Mouse (Mus musculus) cerebellum, adult 9-10 months (tissue): Measurements from ENCODE around the gene Vps37b.

Experiments used
- DNase-seq: peaks from one replicate; pipeline ENCODE4 v3.0.0; 2022

The Vps37b gene

GRCm38 (mm10) chr5:123997811-123998210, 34.3 kb downstream of the Vps37b start:
- DNase-seq: no peak

GRCm38 (mm10) chr5:123997211-123997751, 34.8 kb downstream of the Vps37b start:
- peak; percentile 69 for DNase-seq

- no peak for DNase-seq
Observed at GRCm38 (mm10) chr5:123996695-123997094, 35.4 kb downstream of the Vps37b start.

GRCm38 (mm10) chr5:123996194-123996593, 35.9 kb downstream of the Vps37b start:
- no peak for DNase-seq

DNA sequence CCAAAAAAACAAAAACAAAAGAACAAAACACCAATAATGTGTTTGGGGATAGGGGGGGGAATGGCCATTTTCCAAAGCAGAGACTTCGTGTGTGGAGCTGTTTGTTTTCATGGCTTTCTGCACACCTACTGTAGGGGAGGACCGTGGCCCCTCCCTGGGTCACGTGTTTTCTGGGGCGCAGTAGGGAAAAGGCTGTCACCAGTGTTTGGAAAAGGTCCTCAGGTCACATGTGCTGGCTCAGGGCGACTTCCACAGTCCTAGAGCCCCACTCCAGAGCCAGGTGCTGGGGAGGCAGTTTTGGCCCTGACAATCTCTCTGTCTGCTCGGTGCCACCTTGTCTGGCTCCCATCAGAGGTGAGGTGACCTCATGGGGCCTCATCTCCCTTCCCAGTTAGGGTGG, 36.7 kb downstream of the Vps37b start:
- DNase-seq: no peak

- DNase-seq: no peak
Observed at GRCm38 (mm10) chr5:123994468-123994867, 37.6 kb downstream of the Vps37b start.

DNA sequence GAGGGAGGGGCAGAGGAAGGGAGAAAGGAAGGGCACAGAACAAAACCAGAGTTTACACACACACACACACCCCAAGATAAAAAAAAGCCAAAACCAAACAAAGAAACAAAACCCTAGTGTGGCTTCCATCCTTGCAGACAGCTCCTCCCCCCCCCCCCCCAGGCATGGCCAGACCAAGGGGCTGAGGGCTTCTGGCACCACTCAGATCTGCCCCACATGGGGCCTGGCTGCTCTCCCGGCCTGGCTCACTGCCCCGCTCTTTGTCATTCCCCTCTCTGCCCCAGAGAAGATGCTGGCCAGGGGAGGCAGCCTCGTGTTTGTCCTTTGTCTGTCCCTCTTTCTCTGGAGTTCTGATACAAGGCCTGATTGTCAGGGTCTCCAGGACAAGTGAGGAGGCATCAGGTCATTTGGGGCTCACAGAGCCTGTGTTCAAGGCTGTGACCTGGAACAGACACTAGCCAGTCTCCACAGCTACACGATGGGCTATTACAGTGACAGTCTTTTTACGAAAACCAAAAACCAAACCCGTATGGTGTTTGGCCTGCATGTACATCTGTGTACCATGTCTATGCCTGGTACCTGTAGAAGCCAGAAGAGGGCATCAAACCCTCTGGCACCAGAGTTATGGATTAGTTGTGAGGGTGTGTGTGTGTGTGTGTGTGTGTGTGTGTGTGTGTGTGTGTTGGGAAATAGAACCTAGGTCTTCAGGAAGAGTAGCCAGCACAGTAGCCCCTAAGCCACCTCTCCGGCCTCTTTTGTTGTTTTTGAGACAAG, 38.6 kb downstream of the Vps37b start:
- peak; percentile 78 for DNase-seq

DNA sequence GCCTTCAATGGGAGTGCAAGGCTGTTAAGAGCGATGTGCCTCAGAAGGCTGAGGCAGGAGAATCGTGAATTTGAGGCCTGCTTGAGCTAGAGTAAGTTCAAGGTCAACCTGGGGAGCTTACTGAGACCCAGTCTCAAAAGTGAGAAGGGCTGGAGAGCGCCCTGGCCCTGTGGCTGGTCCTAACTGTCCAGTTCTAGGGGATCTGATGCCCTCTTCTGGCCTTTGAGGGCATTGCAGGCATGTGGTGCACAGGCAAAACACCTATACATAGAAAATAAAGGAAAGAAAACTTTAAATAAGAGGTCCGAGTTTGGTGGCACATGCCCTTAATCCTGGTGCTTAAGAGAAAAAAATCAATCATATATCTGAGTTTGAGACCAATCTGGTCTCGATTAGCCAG, 39.3 kb downstream of the Vps37b start:
- DNase-seq: peak; percentile 90

- no peak for DNase-seq
Observed at GRCm38 (mm10) chr5:123992193-123992637, 39.9 kb downstream of the Vps37b start.

DNA sequence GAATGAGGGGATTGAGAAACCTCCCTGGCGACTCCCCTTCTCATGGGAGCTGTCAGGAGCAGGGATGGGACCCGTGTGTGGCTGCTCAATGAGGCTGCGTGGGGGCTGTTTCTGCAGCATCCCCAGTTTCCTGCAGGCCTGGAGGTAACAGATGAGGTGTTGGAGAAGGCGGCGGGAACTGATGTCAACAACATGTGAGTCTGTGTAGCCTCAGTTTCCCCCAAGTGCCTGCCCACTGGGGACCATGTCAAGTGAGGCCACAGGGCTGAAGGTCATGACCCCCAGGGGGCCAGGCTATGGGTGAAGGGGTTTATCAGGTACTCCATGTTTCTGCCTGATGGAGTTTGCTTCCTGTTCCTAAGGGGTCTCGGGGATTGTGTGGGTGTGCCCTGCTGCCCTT, 40.7 kb downstream of the Vps37b start:
- DNase-seq: no peak

GRCm38 (mm10) chr5:123989941-123990885, 41.9 kb downstream of the Vps37b start:
- DNase-seq: no peak

DNA sequence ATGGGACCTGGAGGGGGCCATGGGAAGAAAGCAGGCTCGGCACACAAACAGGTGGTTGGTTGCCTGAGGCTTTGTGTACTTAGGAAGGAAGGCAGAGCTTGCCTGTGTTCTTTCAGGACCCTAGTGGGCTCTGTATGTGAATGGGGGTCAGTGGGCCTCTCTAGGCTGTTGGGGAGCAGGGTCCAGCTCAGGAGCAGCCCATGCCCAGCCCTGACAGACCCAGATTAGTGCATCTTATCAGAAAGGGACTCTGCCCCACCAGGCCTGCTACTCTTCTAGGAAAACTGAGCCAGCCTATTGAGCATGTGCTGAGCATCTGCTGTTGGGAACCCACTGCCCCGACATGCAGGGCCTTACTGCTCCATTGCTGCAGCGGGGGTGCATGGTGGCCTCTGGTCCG, 44.6 kb downstream of the Vps37b start:
- DNase-seq: no peak

DNA sequence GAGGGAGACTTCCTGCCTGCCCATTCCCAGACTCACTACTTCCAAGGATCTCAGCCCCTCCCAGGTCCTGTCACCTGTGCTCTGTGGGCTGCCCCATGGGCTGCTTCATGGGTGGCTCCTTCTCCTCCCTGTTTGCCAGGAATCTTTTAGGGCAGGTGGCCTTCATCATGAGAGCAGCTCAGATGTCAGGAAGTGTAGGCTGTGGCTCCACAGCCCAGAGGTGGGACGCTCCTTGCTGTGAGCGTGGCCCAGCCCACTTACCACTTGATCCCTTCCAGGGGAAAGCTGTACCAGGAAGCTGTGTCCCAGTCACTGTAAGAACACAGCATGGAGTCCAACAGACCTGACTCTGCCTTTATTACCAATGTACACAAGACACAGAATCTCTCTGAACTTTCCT, 45.1 kb downstream of the Vps37b start:
- DNase-seq: no peak

GRCm38 (mm10) chr5:123985434-123985833, 46.6 kb downstream of the Vps37b start:
- peak; percentile 18 for DNase-seq

DNA sequence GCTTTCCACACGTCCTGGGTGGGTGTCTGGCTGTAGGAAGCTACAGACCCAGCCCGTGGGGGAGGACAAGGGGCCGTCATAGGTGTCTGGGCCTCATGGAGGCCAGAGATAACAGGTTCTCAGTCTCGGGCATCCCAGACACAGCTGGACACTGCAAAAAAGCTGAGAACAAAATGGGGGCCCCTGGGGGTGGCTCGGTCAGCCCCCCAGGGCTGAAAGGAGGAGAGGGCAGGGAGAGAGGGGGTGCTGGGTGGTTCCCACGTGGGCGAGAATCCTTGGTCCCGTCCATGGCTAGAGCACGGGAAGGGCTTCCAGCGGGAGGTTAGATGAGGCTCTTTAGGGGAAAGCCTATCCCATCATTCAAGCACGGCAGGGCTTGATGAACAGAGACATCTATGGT, 49.2 kb downstream of the Vps37b start:
- no peak for DNase-seq

- DNase-seq: peak; percentile 20
Observed at GRCm38 (mm10) chr5:123981250-123981554, 50.9 kb downstream of the Vps37b start.

- peak; percentile 31 for DNase-seq
Observed at GRCm38 (mm10) chr5:123980521-123981249, 51.4 kb downstream of the Vps37b start.

- DNase-seq: peak; percentile 16
Observed at GRCm38 (mm10) chr5:123979980-123980369, 52.1 kb downstream of the Vps37b start.

DNA sequence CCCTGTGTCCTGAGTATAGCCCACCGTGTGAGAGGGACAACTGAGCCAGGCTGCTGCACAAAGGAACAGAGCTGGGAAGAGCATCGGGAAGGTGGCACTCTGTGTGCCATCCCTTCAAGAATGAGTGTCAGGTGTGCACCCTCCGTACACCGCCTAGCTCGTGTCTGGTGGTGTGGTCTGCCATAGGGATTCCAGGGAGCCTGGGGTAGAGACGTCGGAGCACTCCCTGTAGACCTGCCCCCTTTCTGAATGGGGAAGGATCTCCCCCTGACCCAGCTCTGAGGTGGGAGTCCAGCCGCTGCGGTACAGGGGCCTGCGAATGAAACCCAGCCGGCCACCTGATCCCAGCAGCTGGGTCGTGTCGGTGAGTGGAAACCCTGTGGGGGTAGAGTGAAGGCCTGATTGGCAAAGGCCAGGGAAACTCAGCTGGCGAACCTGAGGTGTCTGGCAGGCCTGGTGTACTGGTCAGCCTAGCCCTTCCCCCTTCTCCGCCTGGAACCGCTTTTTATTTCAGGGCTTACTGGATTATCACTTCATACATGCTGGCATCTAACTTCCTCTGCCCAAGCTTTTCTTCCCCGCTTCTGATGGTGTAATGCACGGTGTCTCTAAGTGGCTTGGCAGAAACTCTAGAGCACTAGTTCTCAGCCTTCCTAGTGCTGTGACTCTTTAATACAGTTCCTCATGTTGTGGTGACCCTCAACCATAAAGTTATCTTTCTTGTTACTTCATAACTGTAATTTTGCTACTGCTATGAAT, 52.7 kb downstream of the Vps37b start:
- peak; percentile 23 for DNase-seq

- DNase-seq: no peak
Observed at GRCm38 (mm10) chr5:123978131-123978530, 53.9 kb downstream of the Vps37b start.

GRCm38 (mm10) chr5:123977231-123977630, 54.8 kb downstream of the Vps37b start:
- no peak for DNase-seq

GRCm38 (mm10) chr5:123975668-123976180, 56.3 kb downstream of the Vps37b start:
- no peak for DNase-seq
